Mouse (Mus musculus) heart, postnatal 14 days (tissue): ENCODE measurements around the gene Supt6. TPM values are rescaled to one million over a fixed set of nuclear protein-coding genes. Genes with fewer than 3 reads are reported as not detected.
A peak's percentile ranks its signal among the peaks of the same experiment; 100 is the strongest.
"Not testable (repeated sequence)": the region's sequence is repeated elsewhere in the genome, so short reads cannot be mapped to it uniquely, and the experiment has no call there.

Experiments
- DNase-seq, 2 experiments: peaks; one replicate each; pipeline ENCODE4 v3.0.0; 2021 to 2022
- intact Hi-C: fragments of 180-260 bp; cut with DNase I; formaldehyde crosslinking; loops from one replicate; pipeline ENCODE4 v1.15.1; 2025
- long read RNA-seq, 2 experiments: library from polyadenylated mRNA; stranded (forward); transcript quantifications; one replicate each; pipeline ENCODE4 v2.0.0; 2021
- total RNA-seq, 2 experiments: library from RNA; stranded (reverse); gene quantifications; 2 replicates each; pipeline ENCODE4 v1.2.3; 2021

Supt6 gene
- total RNA-seq: 10 to 100 TPM; 29.6 to 31.7 TPM
- long read RNA-seq, experiment 1, full-length matches to known transcripts: 3 of 15 reads
- long read RNA-seq, experiment 1, partial matches to known transcripts: 11 of 15 reads
- long read RNA-seq, experiment 1, other reads (novel, unspliced or antisense): 1 of 15 reads
- long read RNA-seq, experiment 2, full-length matches to known transcripts: 2 of 7 reads
- long read RNA-seq, experiment 2, partial matches to known transcripts: 1 of 7 reads
- long read RNA-seq, experiment 2, other reads (novel, unspliced or antisense): 4 of 7 reads

- intact Hi-C loops: no loop called here
- peak; percentile 85 to 90 for DNase-seq
These were observed at the start of gene Supt6, which contains the start of gene Sdf2 for GRCm38 (mm10) chr11:78245627-78246317. Supt6 (minus strand) TSS chr11:78245987. Sdf2 (plus strand) TSS chr11:78245746.

- no peak for DNase-seq
- intact Hi-C loops: no loop called here
These were observed 48.8 kb upstream of the Supt6 start for GRCm38 (mm10) chr11:78294585-78294984.

- no peak for DNase-seq
- intact Hi-C loops: no loop called here
These were observed 44.9 kb upstream of the Supt6 start, which contains the start of gene BC030499 for GRCm38 (mm10) chr11:78290654-78291053. BC030499 (plus strand) TSS chr11:78290841.

GRCm38 (mm10) chr11:78289146-78289763 is 43.5 kb upstream of the Supt6 start:
- no peak for DNase-seq

GRCm38 (mm10) chr11:78279586-78279985 is 33.8 kb upstream of the Supt6 start:
- DNase-seq: no peak
- intact Hi-C loops: no loop called here

More at GRCm38 (mm10) chr11:78289146-78289763, 43.5 kb upstream of the Supt6 start:
- intact Hi-C loops: no loop called here

- intact Hi-C loops: no loop called here
- no peak for DNase-seq
These were observed 33.1 kb upstream of the Supt6 start for GRCm38 (mm10) chr11:78278853-78279252.

- intact Hi-C loops: not testable (repeated sequence)
These were observed 30.4 kb upstream of the Supt6 start for GRCm38 (mm10) chr11:78276169-78276568.

GRCm38 (mm10) chr11:78275596-78275995 is 29.8 kb upstream of the Supt6 start:
- intact Hi-C loops: no loop called here
- no peak for DNase-seq

More at GRCm38 (mm10) chr11:78276169-78276568, 30.4 kb upstream of the Supt6 start:
- DNase-seq: not testable (repeated sequence)

GRCm38 (mm10) chr11:78271986-78272385 is 26.2 kb upstream of the Supt6 start:
- DNase-seq: no peak
- intact Hi-C loops: loop anchor here (5.0 kb wide), 1 partner anchor 40 kb away; no protein-coding TSS in a partner anchor

- DNase-seq: no peak
- intact Hi-C loops: no loop called here
These were observed 19.8 kb upstream of the Supt6 start for GRCm38 (mm10) chr11:78265571-78265970.

GRCm38 (mm10) chr11:78262550-78262949 is 16.8 kb upstream of the Supt6 start:
- peak; percentile 57 to 65 for DNase-seq
- intact Hi-C loops: loop anchor here (5.0 kb wide), 1 partner anchor 85 kb away; no protein-coding TSS in a partner anchor

GRCm38 (mm10) chr11:78261380-78262352 is 15.9 kb upstream of the Supt6 start, which contains the start of gene 2610507B11Rik:
2610507B11Rik (plus strand) TSS chr11:78261752.
- intact Hi-C loops: loop anchor here (5.0 kb wide), 1 partner anchor 86 kb away; no protein-coding TSS in a partner anchor
- peak; percentile 96 to 98 for DNase-seq

GRCm38 (mm10) chr11:78260489-78261258 is 14.9 kb upstream of the Supt6 start:
- intact Hi-C loops: loop anchor here (5.0 kb wide), 1 partner anchor 87 kb away; no protein-coding TSS in a partner anchor
- no peak for DNase-seq

- intact Hi-C loops: no loop called here
- no peak for DNase-seq
These were observed 10.8 kb upstream of the Supt6 start for GRCm38 (mm10) chr11:78256618-78257017.

- no peak for DNase-seq
- intact Hi-C loops: no loop called here
These were observed 1.9 kb upstream of the Supt6 start for GRCm38 (mm10) chr11:78247727-78248140.

GRCm38 (mm10) chr11:78247012-78247348 is 1.2 kb upstream of the Supt6 start:
- intact Hi-C loops: no loop called here
- DNase-seq: no peak

- intact Hi-C loops: no loop called here
- DNase-seq: no peak
These were observed 678 bp upstream of the Supt6 start for GRCm38 (mm10) chr11:78246318-78247011.

GRCm38 (mm10) chr11:78245261-78245626 is 543 bp downstream of the Supt6 start:
- no peak for DNase-seq
- intact Hi-C loops: no loop called here
